Mouse (Mus musculus): ENCODE data around the gene Mief1. TPM values are rescaled to one million over a fixed set of nuclear protein-coding genes. Genes with fewer than 3 reads are reported as not detected.
A peak's percentile ranks its signal among the peaks of the same experiment; 100 is the strongest.

Gene Mief1
- 16.2 and 17.0 TPM in 2 replicates for polyA plus RNA-seq (2015; fragmentation: Nextera tagmentation; extraction: Ambion mirVana)

DNA sequence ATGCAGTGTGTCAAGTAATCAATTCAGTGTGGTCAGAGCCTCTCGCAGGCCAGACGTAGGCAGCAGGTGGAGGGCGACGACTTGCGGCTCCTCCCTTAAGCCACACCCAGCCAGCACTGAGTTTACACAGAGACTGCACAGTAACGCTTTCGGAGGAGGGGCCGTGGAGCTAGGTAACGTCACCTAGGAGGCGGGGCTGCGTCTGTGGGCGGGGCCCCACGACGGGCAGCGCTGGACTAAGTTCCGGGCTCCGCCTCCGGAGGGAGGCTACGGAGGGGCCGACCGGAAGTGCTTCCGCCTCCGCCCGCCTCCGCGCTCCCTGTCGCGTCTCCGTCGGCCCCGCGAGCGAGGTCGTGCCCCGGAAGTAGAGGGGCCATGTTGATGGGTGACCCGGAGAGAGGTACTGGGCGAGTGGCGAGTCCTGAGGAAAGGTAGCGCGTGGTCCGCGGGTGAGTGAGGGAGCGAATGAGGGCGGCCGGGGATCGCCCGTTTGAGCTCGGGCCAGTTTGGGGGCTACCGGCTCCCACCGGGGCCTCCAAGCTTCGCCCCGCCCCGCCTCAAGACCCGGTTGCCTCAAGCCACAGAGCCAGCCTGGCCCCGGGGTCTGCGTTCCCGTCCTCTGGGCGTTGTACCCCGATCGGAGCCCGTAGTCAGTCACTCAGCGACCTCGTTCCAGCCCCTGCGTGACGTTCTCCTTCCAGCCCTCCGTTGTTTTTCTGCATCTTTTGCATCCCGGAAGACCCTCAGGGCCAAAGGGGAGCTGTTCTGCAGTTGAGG lies at the start of gene Mief1:
Gene Mief1, plus strand, starts transcription at position 286 of the 777 bp plus-strand sequence.
- peaks cover 36% of the 10 kb centered on the region for H3K4me1 ChIP-seq (replicated peaks)
- peak; percentile 98 for ATAC-seq (ENCODE audit: insufficient read depth)
- peaks cover 35% of the 10 kb centered on the region for H3K36me3 ChIP-seq (replicated peaks)
- H3K4me2 ChIP-seq, result peak within 1 kb of the TSS; percentile 86
- under 1% methylated on average over 67 of the region's 67 CpGs for WGBS (ENCODE audit: insufficient replicate concordance)
- no peaks in the 10 kb centered on the region for H3K9me3 ChIP-seq (replicated peaks)
- no peaks in the 10 kb centered on the region for H3K27me3 ChIP-seq
- peak within 1 kb of the TSS; percentile 95 for H3K4me3 ChIP-seq (replicated peaks)
- peak within 1 kb of the TSS; percentile 91 for H3K27ac ChIP-seq (replicated peaks)
- peak within 1 kb of the TSS; percentile 86 for H3K9ac ChIP-seq

DNA sequence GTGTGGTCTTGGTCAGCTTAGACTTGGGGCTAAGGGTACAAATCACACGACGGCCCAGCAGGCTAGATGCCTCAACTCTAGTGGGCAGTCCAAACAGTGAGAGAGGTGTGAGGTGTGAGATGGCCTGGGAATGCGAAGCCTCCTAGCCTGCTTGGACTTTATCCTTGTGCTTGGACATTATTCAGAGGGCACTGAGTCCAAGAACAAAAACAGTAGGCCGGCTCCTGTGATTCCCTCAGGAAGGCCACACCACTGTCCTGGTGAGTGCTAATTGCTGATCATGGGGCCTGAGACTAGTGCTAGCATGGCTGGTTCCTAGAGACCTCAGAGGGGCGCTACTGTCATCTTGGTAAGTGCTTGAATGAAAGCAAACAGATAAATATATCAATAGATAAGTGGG lies 44.9 kb upstream of the Mief1 start:
- WGBS (ENCODE audit: insufficient replicate concordance), result 63% methylated on average over 5 of the region's 5 CpGs
- Histone ChIP-seq H3K27me3 (peaks cover 15% of the 10 kb centered on the region), H3K4me2 (no peak overlapping the region), H3K4me3 (replicated peaks) (no peak overlapping the region), H3K9ac (no peak overlapping the region), H3K4me1 (replicated peaks) (peaks cover 19% of the 10 kb centered on the region), H3K9me3 (replicated peaks) (no peaks in the 10 kb centered on the region), H3K36me3 (replicated peaks) (no peaks in the 10 kb centered on the region), H3K27ac (replicated peaks) (no peak overlapping the region)
- no peak for ATAC-seq (ENCODE audit: insufficient read depth)

DNA sequence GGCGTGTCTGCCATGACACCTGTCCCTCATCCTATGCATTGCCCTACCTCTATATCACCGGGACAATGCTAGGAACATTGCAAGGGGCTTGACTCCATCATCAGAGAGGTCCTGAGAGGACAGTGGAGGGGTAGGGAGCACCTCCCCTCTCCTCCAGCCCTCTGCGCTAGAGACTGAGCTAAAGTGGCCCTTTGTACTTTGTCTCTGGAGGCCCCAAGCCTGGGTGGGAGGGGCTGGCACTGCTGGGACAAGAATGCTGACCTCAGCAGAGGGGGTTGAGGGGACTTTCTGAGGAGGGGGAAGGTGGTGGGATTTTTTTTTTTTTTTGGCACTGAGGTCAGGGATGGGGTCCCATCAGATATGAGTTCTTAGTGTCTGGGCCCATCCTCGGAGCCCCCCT lies 43.7 kb upstream of the Mief1 start:
- no peak overlapping the region for H3K4me2 ChIP-seq
- H3K9me3 ChIP-seq (replicated peaks), result no peaks in the 10 kb centered on the region
- H3K27ac ChIP-seq (replicated peaks), result no peak overlapping the region
- H3K27me3 ChIP-seq, result peaks cover 17% of the 10 kb centered on the region
- no peak overlapping the region for H3K4me3 ChIP-seq (replicated peaks)
- whole genome bisulfite sequencing (ENCODE audit: insufficient replicate concordance), result 64% methylated on average over 4 of the region's 4 CpGs
- no peaks in the 10 kb centered on the region for H3K36me3 ChIP-seq (replicated peaks)
- no peak overlapping the region for H3K9ac ChIP-seq
- ATAC-seq (ENCODE audit: insufficient read depth), result no peak
- H3K4me1 ChIP-seq (replicated peaks), result peaks cover 19% of the 10 kb centered on the region

DNA sequence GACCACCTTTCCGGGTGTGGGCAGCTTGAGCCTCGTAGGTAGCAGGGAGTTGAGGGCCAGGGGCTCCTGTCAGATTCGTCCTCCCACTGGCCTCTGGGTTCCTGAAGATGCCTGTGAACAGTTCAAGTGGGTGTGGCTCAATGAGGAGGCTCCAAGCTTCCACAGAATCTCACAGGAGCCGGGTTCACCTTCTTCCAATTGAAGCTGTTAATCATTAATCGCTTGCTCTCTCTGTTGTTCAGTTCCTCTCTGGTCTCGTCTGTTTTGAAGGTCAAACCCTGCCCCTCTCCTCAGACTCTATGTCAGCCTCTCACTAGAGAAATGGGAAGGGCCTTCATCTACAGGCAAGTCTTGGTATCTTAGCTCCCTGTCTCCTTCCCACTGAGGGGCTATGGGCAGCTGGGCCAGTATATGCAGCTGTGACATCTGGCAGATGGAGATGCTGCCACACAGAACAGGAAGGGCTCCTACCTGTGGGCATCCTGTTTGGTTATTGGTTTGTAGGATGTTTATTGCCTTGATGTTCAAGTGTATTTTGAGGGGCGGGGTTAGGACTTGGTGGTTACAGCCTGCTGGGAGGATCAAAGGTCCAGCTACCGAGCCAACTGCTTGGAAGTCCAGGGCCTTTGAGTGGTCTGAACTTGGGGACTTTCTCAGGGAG lies 42.1 kb upstream of the Mief1 start:
- Histone ChIP-seq H3K9me3 (replicated peaks) (no peaks in the 10 kb centered on the region), H3K4me1 (replicated peaks) (peaks cover 18% of the 10 kb centered on the region), H3K4me2 (no peak overlapping the region), H3K4me3 (replicated peaks) (no peak overlapping the region), H3K27me3 (peaks cover 16% of the 10 kb centered on the region), H3K27ac (replicated peaks) (no peak overlapping the region; the same call in 1 of the 2 replicates), H3K36me3 (replicated peaks) (no peaks in the 10 kb centered on the region), H3K9ac (no peak overlapping the region)
- 39% methylated on average over 8 of the region's 8 CpGs for WGBS (ENCODE audit: insufficient replicate concordance)
- no peak for ATAC-seq (ENCODE audit: insufficient read depth)

DNA sequence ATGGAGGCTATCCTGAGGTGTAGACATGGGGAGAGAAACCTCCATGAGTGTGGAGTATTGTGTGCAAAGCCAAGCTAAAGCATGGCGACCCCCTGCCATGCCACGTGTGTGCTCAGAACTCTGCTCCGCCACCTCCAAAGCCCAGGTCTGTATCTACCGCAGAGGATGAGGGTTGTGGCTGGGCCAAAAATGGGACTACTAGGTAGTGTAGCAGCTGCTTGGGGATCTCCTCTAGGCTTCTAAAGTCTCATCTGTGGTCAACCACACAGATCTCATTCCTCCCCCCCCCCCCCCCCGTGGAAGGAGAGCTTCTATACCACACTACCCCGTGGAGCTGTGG lies 41.6 kb upstream of the Mief1 start:
- Histone ChIP-seq H3K27me3 (peaks cover 16% of the 10 kb centered on the region), H3K9me3 (replicated peaks) (no peaks in the 10 kb centered on the region), H3K27ac (replicated peaks) (no peak overlapping the region), H3K36me3 (replicated peaks) (no peaks in the 10 kb centered on the region), H3K4me2 (no peak overlapping the region), H3K9ac (no peak overlapping the region), H3K4me3 (replicated peaks) (no peak overlapping the region), H3K4me1 (replicated peaks) (peaks cover 16% of the 10 kb centered on the region)
- ATAC-seq (ENCODE audit: insufficient read depth), result no peak
- 57% methylated on average over 6 of the region's 6 CpGs for WGBS (ENCODE audit: insufficient replicate concordance)

DNA sequence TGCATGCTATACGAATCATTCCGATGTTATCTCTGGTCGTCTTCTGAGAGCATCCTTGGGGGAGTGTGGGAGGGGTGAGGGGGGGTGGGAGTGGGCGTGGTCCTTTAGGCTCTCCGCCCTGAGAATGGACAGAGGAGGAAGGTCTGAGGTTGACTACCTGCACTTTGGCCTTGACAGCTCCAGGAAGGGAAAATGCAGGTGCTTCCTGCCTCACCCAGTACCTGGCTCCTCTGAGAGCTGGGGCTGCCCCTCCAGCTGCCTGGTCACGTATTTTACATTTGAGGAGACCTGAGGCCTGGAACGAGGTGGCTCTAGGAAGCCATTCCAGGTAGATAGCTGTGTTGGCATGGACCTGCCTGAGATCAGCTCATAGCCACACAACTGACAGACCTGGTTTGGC lies 41.0 kb upstream of the Mief1 start:
- ATAC-seq (ENCODE audit: insufficient read depth), result no peak
- Histone ChIP-seq H3K4me2 (no peak overlapping the region), H3K9ac (no peak overlapping the region), H3K4me3 (replicated peaks) (no peak overlapping the region), H3K36me3 (replicated peaks) (no peaks in the 10 kb centered on the region), H3K27me3 (peaks cover 16% of the 10 kb centered on the region), H3K4me1 (replicated peaks) (peaks cover 16% of the 10 kb centered on the region), H3K9me3 (replicated peaks) (no peaks in the 10 kb centered on the region), H3K27ac (replicated peaks) (no peak overlapping the region)
- WGBS (ENCODE audit: insufficient replicate concordance), result 41% methylated on average over 7 of the region's 7 CpGs

DNA sequence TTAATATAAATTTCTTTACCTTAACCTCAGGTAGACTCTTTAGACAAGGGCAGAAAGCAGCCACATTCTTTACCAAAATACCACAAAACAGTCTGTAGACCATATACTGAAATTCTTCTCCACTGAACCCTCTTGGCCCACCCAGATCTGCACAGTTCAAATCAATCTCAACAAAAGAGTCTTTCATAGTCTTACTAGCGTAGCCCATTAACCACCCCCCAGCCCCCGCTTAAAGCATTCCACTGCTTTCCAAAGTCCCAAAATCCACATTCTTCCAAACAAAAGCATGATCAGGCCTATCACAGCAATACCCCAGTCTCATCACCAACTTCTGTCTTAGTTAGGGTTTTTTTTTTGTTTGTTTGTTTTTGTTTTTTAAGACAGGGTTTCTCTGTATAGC lies 34.3 kb upstream of the Mief1 start:
- WGBS (ENCODE audit: insufficient replicate concordance), result 68% methylated on average over 2 of the region's 2 CpGs
- Histone ChIP-seq H3K4me3 (replicated peaks) (no peak overlapping the region), H3K36me3 (replicated peaks) (no peaks in the 10 kb centered on the region), H3K27ac (replicated peaks) (no peak overlapping the region), H3K4me1 (replicated peaks) (no peaks in the 10 kb centered on the region), H3K4me2 (no peak overlapping the region), H3K27me3 (peaks cover 8% of the 10 kb centered on the region; the same call in 1 of the 2 replicates), H3K9ac (no peak overlapping the region), H3K9me3 (replicated peaks) (no peaks in the 10 kb centered on the region)
- ATAC-seq (ENCODE audit: insufficient read depth), result no peak

DNA sequence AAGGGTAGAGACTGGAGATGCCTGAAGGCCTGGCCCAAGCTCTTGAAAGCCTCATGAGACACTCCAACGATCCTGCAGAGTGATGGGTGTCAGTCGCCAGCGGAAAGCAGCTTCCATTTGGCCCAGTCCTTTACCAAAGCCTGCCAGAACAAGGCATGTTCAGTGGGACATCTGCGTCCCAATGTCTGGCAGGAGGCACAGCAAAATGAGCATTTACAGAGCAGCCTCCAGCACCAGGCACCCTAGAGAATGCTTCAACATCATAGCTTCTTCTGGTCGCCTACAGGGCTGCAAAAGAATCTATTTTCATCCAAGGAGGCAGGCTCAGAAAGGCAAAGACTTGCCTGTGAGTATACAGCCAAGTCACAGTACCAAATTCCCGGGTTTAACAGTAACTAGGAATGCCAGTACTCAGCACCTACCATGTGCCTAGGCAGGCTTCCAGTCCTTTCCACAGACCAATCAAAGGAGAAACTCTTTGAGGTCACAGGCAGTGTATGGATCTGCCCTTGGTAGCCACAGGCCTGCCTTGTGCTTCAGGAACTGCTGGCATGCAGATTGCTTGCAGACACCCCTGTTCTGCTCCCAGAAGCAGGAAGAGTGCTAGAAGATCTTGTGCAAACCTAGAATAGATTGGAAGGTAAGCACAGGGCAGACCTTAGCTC lies 31.6 kb upstream of the Mief1 start:
- H3K9me3 ChIP-seq (replicated peaks), result no peaks in the 10 kb centered on the region
- no peak overlapping the region for H3K9ac ChIP-seq
- H3K36me3 ChIP-seq (replicated peaks), result no peaks in the 10 kb centered on the region
- ATAC-seq (ENCODE audit: insufficient read depth), result no peak
- 51% methylated on average over 6 of the region's 6 CpGs for WGBS (ENCODE audit: insufficient replicate concordance)
- H3K27me3 ChIP-seq, result peaks cover 7% of the 10 kb centered on the region
- H3K4me3 ChIP-seq (replicated peaks), result no peak overlapping the region
- H3K27ac ChIP-seq (replicated peaks), result no peak overlapping the region
- H3K4me1 ChIP-seq (replicated peaks), result no peaks in the 10 kb centered on the region
- H3K4me2 ChIP-seq, result no peak overlapping the region

DNA sequence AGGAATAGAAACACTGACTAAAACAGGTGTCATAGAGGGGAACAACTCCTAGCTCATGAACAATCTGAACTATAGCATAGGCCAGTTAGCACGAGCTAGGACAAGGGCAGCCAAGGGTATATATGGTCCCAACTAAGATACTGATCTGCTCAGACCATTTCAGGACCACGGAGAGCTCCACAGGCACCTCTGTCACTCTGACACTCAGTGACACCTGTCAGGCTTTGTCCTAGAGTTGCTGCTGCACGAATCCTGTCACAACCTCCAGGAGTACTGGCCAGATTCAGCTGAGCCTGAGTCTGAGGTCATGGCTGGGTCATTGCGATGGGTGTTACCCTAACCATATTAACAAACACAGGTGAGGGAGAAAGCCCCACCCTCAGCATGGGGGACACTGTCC lies 30.4 kb upstream of the Mief1 start:
- Histone ChIP-seq H3K36me3 (replicated peaks) (no peaks in the 10 kb centered on the region), H3K4me3 (replicated peaks) (no peak overlapping the region), H3K4me1 (replicated peaks) (no peaks in the 10 kb centered on the region), H3K9me3 (replicated peaks) (no peaks in the 10 kb centered on the region), H3K27ac (replicated peaks) (no peak overlapping the region), H3K27me3 (peaks cover 11% of the 10 kb centered on the region), H3K9ac (no peak overlapping the region), H3K4me2 (no peak overlapping the region)
- no peak for ATAC-seq (ENCODE audit: insufficient read depth)
- 16% methylated on average over 4 of the region's 4 CpGs for WGBS (ENCODE audit: insufficient replicate concordance)

DNA sequence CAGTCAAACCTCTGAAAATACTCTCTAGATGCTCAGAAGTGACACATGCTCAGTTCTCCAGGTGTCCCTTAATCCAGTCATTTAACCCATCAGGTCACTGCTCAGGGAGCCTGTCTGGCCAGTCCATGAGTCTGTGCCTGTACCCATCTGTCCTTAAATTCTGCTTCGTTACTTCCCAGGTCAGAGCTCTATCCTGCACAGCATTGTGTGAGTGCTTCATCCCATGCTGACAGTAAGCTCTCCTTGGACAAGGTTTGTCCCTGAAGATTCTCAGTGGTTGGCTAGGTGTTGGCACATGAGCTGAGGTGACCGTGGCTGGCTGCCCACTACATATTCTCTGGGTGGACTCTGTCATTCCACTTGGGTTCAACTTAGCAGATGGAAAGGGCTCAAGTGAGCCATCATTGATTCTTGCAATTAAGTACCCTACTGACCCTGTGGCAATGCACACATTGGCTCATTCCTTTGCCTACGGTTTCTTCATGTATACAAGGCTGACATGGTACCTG lies 27.7 kb upstream of the Mief1 start:
- no peak overlapping the region for H3K4me3 ChIP-seq (replicated peaks)
- no peak for ATAC-seq (ENCODE audit: insufficient read depth)
- WGBS (ENCODE audit: insufficient replicate concordance), result 58% methylated on average over 3 of the region's 3 CpGs

DNA sequence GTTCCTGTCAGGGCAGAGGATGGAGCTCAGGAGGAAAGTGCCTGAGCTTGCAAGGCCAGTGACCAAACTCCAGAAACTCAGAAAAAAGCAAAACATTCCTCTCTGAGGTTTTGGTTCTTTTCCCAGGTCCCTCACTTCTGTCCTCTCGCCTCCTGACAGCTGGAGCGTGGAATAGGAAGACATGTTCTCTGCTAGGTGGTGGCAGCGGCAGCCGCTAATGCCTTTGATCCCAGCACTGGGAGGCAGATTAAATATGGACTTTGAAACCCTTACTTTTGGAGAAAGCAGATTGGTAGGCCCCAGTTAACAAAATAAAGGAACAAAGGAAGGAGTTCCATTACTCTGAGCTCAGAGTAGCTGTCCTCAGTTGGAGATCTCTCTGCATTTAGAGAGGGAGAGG lies 25.4 kb upstream of the Mief1 start:
- no peaks in the 10 kb centered on the region for H3K4me1 ChIP-seq (replicated peaks)
- ATAC-seq (ENCODE audit: insufficient read depth), result no peak
- no peak overlapping the region for H3K4me2 ChIP-seq
- H3K4me3 ChIP-seq (replicated peaks), result no peak overlapping the region
- no peaks in the 10 kb centered on the region for H3K9me3 ChIP-seq (replicated peaks)
- H3K27ac ChIP-seq (replicated peaks), result no peak overlapping the region
- H3K36me3 ChIP-seq (replicated peaks), result no peaks in the 10 kb centered on the region
- peaks cover 25% of the 10 kb centered on the region for H3K27me3 ChIP-seq
- 53% methylated on average over 4 of the region's 4 CpGs for WGBS (ENCODE audit: insufficient replicate concordance)
- H3K9ac ChIP-seq, result no peak overlapping the region

More for the DNA sequence above, 27.7 kb upstream of the Mief1 start:
- Histone ChIP-seq H3K9ac (no peak overlapping the region), H3K27ac (replicated peaks) (no peak overlapping the region), H3K9me3 (replicated peaks) (no peaks in the 10 kb centered on the region), H3K36me3 (replicated peaks) (no peaks in the 10 kb centered on the region), H3K4me1 (replicated peaks) (no peaks in the 10 kb centered on the region), H3K4me2 (no peak overlapping the region), H3K27me3 (peaks cover 22% of the 10 kb centered on the region)

Data from liver, embryonic 15.5 days (tissue).